Mouse (Mus musculus) spleen, postnatal 10 days (tissue): ENCODE data around the gene Rpn2.

Experiments used
- DNase-seq, 2 experiments: peaks; one replicate each; pipeline ENCODE4 v3.0.0; 2021 to 2022; ENCODE audit warnings: low spot score in 2 of 2

The Rpn2 gene

GRCm38 (mm10) chr2:157278717-157279415 lies at the start of gene Rpn2:
Gene Rpn2, plus strand, starts transcription at chr2:157279017.
- peak; percentile 98 for DNase-seq

- DNase-seq, result no peak
Measured at GRCm38 (mm10) chr2:157235946-157236345, 42.9 kb upstream of the Rpn2 start.

GRCm38 (mm10) chr2:157245001-157245400 lies 33.8 kb upstream of the Rpn2 start:
- DNase-seq, result no peak

- DNase-seq, result no peak
Measured at GRCm38 (mm10) chr2:157245603-157246002, 33.2 kb upstream of the Rpn2 start.

GRCm38 (mm10) chr2:157248111-157248510 lies 30.7 kb upstream of the Rpn2 start:
- no peak for DNase-seq

- peak; percentile 44 to 77 for DNase-seq
Measured at GRCm38 (mm10) chr2:157259720-157260119, 19.1 kb upstream of the Rpn2 start.

- no peak for DNase-seq
Measured at GRCm38 (mm10) chr2:157261930-157262329, 16.9 kb upstream of the Rpn2 start.

- DNase-seq, result no peak
Measured at GRCm38 (mm10) chr2:157262506-157262905, 16.3 kb upstream of the Rpn2 start.

GRCm38 (mm10) chr2:157263101-157263500 lies 15.7 kb upstream of the Rpn2 start:
- DNase-seq, result no peak

DNA sequence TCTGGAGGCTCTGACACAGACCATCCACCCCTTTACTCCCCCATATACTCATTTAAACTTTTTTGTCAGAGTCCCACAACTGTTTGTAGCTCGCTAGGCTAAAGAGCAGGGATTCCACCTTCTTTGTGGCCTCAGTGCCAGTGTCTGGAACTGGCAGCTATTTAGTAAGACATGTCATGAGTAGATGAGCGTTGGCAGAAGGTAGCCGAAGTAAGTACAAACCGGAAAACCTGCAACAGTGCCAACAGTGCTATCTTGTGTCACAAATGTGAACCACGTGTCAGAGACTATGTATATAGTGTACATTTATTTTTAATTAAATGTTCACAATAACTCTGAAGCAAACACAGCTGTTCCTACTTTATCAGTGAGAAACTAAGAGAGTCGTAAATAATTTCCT lies 15.0 kb upstream of the Rpn2 start:
- no peak for DNase-seq

GRCm38 (mm10) chr2:157279416-157279800 lies 591 bp downstream of the Rpn2 start, which contains the start of gene Mroh8:
Gene Mroh8, minus strand, starts transcription at chr2:157279549.
- no peak for DNase-seq

DNA sequence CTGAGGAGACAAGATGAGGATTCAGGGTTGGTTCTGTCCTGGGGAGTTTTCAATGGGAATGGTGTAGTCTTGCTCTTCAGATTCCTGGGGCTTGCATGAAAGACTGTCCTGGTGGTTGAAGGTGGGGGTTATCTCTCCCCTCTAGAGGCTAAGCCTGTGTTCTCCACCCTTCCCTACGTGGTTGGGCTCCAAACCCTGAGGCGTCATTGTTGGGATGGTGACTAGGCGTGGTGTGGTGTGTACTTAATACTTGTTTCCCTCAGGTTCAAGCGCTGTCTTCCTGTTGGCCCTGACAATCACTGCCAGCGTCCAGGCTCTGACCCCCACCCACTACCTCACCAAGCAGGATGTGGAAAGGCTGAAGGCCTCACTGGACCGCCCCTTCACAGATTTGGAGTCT lies 4.5 kb downstream of the Rpn2 start:
- no peak for DNase-seq

GRCm38 (mm10) chr2:157287542-157287941 lies 8.7 kb downstream of the Rpn2 start:
- peak; percentile 21 to 64 for DNase-seq

GRCm38 (mm10) chr2:157288996-157289395 lies 10.2 kb downstream of the Rpn2 start:
- DNase-seq, result no peak

DNA sequence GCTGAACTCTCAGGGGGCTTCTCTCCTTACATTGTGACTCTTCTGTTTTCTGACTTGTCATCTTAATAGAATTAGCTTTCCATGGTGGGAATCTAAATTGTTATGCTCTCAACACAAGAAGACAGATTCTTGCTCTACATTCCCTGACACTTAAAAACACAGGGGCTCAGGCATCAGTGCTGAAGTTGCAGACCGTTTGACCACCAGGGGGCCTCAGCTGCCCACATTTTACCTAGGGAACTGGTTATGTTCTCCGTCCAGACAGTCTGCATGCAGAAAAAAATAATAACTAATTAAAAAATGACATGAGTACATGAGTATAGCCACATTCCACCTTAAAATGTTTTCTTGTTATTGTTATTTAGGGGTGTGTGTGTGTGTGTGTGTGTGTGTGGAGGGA lies 13.3 kb downstream of the Rpn2 start:
- DNase-seq, result peak; percentile 50 to 84

GRCm38 (mm10) chr2:157296105-157296689 lies 17.4 kb downstream of the Rpn2 start:
- DNase-seq, result no peak

DNA sequence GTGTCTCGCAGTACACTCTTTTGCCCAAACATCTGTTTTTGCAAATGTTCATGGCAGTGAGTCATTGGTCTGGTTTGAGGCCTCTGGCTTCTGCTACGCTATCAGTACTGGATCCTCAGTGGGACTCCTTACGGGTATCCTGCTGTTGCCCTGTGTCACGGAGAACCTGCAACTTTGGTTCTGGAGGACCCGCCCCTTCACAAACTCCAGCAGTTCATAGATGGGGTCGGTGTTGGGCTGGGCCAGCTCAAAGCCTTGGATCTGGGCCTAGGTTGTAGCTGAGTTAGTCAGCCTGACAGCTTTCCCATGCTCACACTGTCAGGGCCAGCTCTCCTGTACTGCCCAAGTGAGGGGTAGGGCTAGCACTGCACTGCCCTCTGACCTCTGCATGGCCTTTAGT lies 21.2 kb downstream of the Rpn2 start:
- DNase-seq, result no peak

- DNase-seq, result no peak
Measured at GRCm38 (mm10) chr2:157303096-157303495, 24.3 kb downstream of the Rpn2 start.

GRCm38 (mm10) chr2:157306091-157307032 lies 27.5 kb downstream of the Rpn2 start:
- DNase-seq, result no peak

DNA sequence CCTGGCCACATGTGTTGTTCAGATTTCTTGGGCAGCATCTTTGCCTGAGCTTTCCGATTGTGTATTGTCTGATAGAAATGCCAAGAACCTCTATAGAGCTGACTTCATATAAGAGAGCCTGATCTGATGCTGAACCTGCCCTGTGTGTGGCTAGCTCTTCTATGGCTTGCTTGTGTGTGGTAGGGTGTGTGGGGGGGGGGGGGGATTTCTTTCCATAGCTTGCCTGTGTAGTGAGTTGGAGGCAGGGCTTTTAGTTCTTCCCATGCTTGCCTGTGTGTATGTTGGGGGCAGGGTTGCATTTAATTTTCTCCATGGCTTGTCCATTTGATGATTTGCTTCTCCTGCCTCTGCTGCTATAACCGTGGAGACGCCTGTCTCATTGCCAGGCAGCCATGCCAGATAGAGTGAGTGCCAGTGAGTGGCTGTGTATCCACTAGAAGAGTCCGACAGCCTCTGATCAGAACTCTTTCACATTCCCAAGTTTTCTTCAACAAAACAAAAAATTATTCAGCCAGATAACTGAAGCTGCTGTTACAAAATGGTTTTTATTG lies 29.0 kb downstream of the Rpn2 start:
- DNase-seq, result no peak

DNA sequence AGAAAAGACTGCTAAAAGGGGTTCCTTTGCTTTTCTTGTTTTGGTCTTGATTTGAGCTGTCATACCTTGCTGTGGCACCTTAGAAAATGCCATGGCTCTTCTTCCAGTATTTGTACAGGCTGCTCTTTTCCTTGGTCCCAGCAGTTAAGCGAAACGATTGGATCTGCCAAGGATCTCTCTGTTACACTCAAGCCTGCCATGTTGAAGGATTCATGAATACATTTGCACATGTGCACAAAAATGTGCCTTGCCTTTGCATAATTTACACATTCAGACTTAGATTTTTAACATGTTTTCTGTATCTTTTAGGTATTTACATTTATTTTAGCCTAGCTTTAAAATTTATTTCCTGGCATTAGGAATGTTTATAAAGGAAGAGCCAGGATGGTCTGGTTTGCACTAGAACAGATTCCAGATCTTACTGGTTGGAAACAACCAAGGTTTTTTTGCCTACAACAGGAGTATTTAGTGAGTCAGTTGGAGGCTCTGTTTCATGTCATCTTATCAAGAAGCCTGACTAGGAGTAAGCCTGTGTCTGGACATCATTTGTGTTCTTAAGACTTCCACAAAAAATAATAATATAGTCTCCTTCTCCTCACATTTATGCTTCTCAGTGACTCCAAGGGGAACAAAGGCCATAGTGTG lies 29.6 kb downstream of the Rpn2 start:
- DNase-seq, result no peak

GRCm38 (mm10) chr2:157309611-157310010 lies 30.8 kb downstream of the Rpn2 start:
- DNase-seq, result no peak
